Mouse (Mus musculus): ENCODE measurements around the gene Ndufaf8.

Gene Ndufaf8

GRCm38 (mm10) chr11:120098588-120099511 is at the start of gene Ndufaf8, which contains the start of gene Tepsin:
Gene Ndufaf8, plus strand, starts transcription at chr11:120098928.
Gene Tepsin, minus strand, starts transcription at chr11:120098731.
- peak; percentile 99 for DNase-seq

GRCm38 (mm10) chr11:120049067-120049466 is 49.7 kb upstream of the Ndufaf8 start:
- DNase-seq = no peak

GRCm38 (mm10) chr11:120051124-120051811 is 47.5 kb upstream of the Ndufaf8 start:
- peak; percentile 67 for DNase-seq

- DNase-seq = no peak
Measured at GRCm38 (mm10) chr11:120052274-120052673, 46.5 kb upstream of the Ndufaf8 start.

- no peak for DNase-seq
Measured at GRCm38 (mm10) chr11:120053846-120054245, 44.9 kb upstream of the Ndufaf8 start.

- peak; percentile 77 for DNase-seq
Measured at GRCm38 (mm10) chr11:120055953-120056732, 42.6 kb upstream of the Ndufaf8 start.

- DNase-seq = no peak
Measured at GRCm38 (mm10) chr11:120060634-120061033, 38.1 kb upstream of the Ndufaf8 start.

- no peak for DNase-seq
Measured at GRCm38 (mm10) chr11:120063326-120063725, 35.4 kb upstream of the Ndufaf8 start.

GRCm38 (mm10) chr11:120064006-120064667 is 34.6 kb upstream of the Ndufaf8 start:
- DNase-seq = no peak

GRCm38 (mm10) chr11:120064668-120065040 is 34.1 kb upstream of the Ndufaf8 start:
- no peak for DNase-seq

GRCm38 (mm10) chr11:120065291-120065690 is 33.4 kb upstream of the Ndufaf8 start:
- DNase-seq = peak; percentile 78

GRCm38 (mm10) chr11:120067834-120068233 is 30.9 kb upstream of the Ndufaf8 start:
- DNase-seq = peak; percentile 49

GRCm38 (mm10) chr11:120069261-120069660 is 29.5 kb upstream of the Ndufaf8 start:
- DNase-seq = no peak

- DNase-seq = no peak
Measured at GRCm38 (mm10) chr11:120070286-120070930, 28.3 kb upstream of the Ndufaf8 start.

GRCm38 (mm10) chr11:120071065-120071464 is 27.7 kb upstream of the Ndufaf8 start:
- DNase-seq = no peak

- no peak for DNase-seq
Measured at GRCm38 (mm10) chr11:120071731-120072320, 26.9 kb upstream of the Ndufaf8 start.

- DNase-seq = no peak
Measured at GRCm38 (mm10) chr11:120072986-120073647, 25.6 kb upstream of the Ndufaf8 start.

GRCm38 (mm10) chr11:120076191-120076590 is 22.5 kb upstream of the Ndufaf8 start:
- DNase-seq = no peak

GRCm38 (mm10) chr11:120080282-120080681 is 18.4 kb upstream of the Ndufaf8 start:
- DNase-seq = no peak

GRCm38 (mm10) chr11:120085891-120086627 is 12.7 kb upstream of the Ndufaf8 start:
- DNase-seq = peak; percentile 77
